Mouse (Mus musculus): ENCODE measurements around the gene Git2. TPM values are rescaled to one million over a fixed set of nuclear protein-coding genes. Genes with fewer than 3 reads are reported as not detected.
A peak's percentile ranks its signal among the peaks of the same experiment; 100 is the strongest.

Gene Git2
- polyA plus RNA-seq, 1 experiment from 2014 or later = 36.7 TPM

- peak overlapping the region; percentile 43; the same call in 1 of the 2 replicates for H3K9ac ChIP-seq
- peak overlapping the region; percentile 69 for H3K4me3 ChIP-seq (replicated peaks)
- peak; percentile 12; the same call in 1 of the 2 replicates for ATAC-seq (ENCODE audit: insufficient read depth, low FRiP score, low read depth)
- peak overlapping the region; percentile 55; the same call in 1 of the 2 replicates for H3K27ac ChIP-seq
- peaks cover 16% of the 10 kb centered on the region; the same call in 1 of the 2 replicates for H3K4me1 ChIP-seq
- H3K36me3 ChIP-seq = no peaks in the 10 kb centered on the region
- no peaks in the 10 kb centered on the region for H3K27me3 ChIP-seq (replicated peaks)
- peak overlapping the region; percentile 85 for H3K4me2 ChIP-seq
- no peaks in the 10 kb centered on the region for H3K9me3 ChIP-seq
- 18% methylated on average over 16 of the region's 16 CpGs for WGBS
These were observed 85.5 kb downstream of the Git2 start for GRCm38 (mm10) chr5:114689700-114690366.

DNA sequence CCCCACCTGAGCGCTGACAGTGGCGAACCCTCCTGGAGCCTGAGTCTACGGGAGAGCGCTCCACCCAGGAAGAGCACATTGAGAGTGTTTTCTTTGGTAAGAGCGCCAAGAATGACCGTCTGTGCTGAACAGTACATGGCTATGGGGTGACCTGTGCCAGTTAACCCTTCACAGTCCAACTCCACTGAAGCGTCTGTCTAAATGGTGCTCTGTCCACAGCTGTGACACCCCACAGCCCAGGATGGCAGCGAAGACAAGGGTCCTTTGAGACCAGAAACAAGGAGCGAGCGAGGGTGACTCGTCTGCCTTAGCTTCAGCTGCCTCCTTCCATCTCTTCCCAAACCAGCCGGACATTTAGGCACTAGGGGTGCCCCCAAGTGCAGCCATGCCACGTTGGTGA, 86.6 kb downstream of the Git2 start:
- WGBS = 82% methylated on average over 13 of the region's 13 CpGs
- H3K4me2 ChIP-seq = peak overlapping the region; percentile 85; the same call in 1 of the 2 replicates
- ATAC-seq (ENCODE audit: insufficient read depth, low FRiP score, low read depth) = no peak

DNA sequence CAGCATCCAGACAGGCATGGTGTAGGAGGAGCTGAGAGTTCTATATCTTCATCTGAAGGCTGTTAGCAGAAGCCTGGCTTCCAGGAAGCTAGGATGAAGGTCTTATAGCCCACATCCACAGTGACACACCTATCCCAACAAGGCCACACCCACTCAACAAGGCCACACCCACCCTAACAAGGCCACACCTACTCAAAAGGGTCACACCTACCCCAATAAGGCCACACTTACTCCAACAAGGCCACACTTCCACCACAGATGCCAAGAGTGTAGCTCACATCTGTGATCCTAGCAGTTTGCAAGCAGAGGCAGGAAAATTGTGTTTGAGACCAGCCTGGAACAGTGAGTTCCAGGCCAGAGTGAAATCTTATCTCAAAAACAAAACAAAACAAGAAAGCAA, 87.4 kb downstream of the Git2 start:
- Histone ChIP-seq H3K4me2 (no peak overlapping the region), H3K4me1 (peaks cover 16% of the 10 kb centered on the region; the same call in 1 of the 2 replicates), H3K9ac (no peak overlapping the region), H3K4me3 (replicated peaks) (no peak overlapping the region), H3K27me3 (replicated peaks) (no peaks in the 10 kb centered on the region), H3K36me3 (no peaks in the 10 kb centered on the region), H3K9me3 (no peaks in the 10 kb centered on the region), H3K27ac (no peak overlapping the region)
- ATAC-seq (ENCODE audit: insufficient read depth, low FRiP score, low read depth) = no peak

More for the DNA sequence above, 86.6 kb downstream of the Git2 start:
- Histone ChIP-seq H3K27me3 (replicated peaks) (no peaks in the 10 kb centered on the region), H3K4me1 (peaks cover 16% of the 10 kb centered on the region; the same call in 1 of the 2 replicates), H3K27ac (peak overlapping the region; percentile 26; the same call in 1 of the 2 replicates), H3K4me3 (replicated peaks) (no peak overlapping the region), H3K9ac (no peak overlapping the region), H3K9me3 (no peaks in the 10 kb centered on the region), H3K36me3 (no peaks in the 10 kb centered on the region)

DNA sequence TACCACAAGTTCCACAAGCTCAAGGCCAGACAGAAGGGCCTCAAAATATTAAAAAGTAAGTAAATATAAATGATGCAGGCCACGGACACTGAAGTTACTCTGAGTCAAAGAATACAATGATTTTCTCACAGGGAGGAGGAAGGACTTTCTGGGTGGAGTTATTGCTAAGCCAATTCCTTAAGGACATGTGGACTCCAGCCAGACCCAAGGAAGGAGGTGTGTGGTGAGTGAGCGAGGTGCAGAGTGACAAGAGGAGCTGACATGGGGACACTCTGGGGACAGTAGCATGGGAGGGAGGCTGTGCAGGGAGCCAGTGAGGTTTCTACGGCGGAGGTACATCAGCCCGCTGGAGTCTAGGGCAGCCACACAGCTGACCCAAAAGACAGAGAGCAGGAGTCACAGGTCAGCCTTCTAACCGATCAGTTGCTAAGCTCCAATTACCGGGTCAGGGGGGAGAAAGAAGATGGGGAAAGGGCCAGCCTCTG, 88.5 kb downstream of the Git2 start:
- Histone ChIP-seq H3K27me3 (replicated peaks) (no peaks in the 10 kb centered on the region), H3K4me2 (no peak overlapping the region), H3K4me3 (replicated peaks) (no peak overlapping the region), H3K9ac (no peak overlapping the region), H3K36me3 (no peaks in the 10 kb centered on the region), H3K27ac (no peak overlapping the region), H3K9me3 (no peaks in the 10 kb centered on the region), H3K4me1 (peaks cover 21% of the 10 kb centered on the region)
- 68% methylated on average over 7 of the region's 7 CpGs for WGBS
- no peak for ATAC-seq (ENCODE audit: insufficient read depth, low FRiP score, low read depth)

DNA sequence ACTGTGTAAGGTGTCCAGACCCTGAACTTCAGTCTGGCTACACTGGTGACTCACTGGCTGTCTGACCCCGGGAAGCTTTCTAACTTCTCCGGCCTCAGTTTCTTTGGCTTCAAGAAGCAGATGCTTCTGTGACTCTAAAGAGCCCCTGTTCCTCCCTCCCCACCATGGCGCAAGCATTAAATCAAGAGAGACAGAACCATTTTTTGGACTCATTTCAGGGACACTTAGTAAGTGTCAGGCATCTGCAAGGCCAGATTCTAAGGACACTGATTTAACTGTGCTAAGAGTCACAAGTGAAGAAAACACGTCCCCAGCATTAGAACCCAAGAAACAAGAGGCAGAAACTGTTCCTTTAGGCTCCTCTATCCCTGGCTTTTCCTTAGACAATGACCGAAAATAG, 89.3 kb downstream of the Git2 start:
- Histone ChIP-seq H3K9me3 (no peaks in the 10 kb centered on the region), H3K9ac (no peak overlapping the region), H3K4me3 (replicated peaks) (no peak overlapping the region), H3K36me3 (no peaks in the 10 kb centered on the region), H3K27me3 (replicated peaks) (no peaks in the 10 kb centered on the region), H3K4me1 (peaks cover 17% of the 10 kb centered on the region; the same call in 1 of the 2 replicates), H3K4me2 (no peak overlapping the region), H3K27ac (no peak overlapping the region)
- no peak for ATAC-seq (ENCODE audit: insufficient read depth, low FRiP score, low read depth)
- 79% methylated on average over 5 of the region's 5 CpGs for WGBS

GRCm38 (mm10) chr5:114681717-114682116, 93.6 kb downstream of the Git2 start:
- peaks cover 15% of the 10 kb centered on the region; the same call in 1 of the 2 replicates for H3K4me1 ChIP-seq
- no peaks in the 10 kb centered on the region for H3K36me3 ChIP-seq
- 61% methylated on average over 8 of the region's 8 CpGs for WGBS
- no peak overlapping the region for H3K4me2 ChIP-seq
- H3K27me3 ChIP-seq (replicated peaks) = no peaks in the 10 kb centered on the region
- H3K27ac ChIP-seq = peak overlapping the region; percentile 77
- H3K4me3 ChIP-seq (replicated peaks) = no peak overlapping the region
- no peak for ATAC-seq (ENCODE audit: insufficient read depth, low FRiP score, low read depth)
- H3K9ac ChIP-seq = no peak overlapping the region
- H3K9me3 ChIP-seq = no peaks in the 10 kb centered on the region

GRCm38 (mm10) chr5:114680676-114681285, 94.5 kb downstream of the Git2 start:
- H3K4me1 ChIP-seq = peaks cover 15% of the 10 kb centered on the region; the same call in 1 of the 2 replicates
- 0 out of 2 replicates have a peak overlapping the region, but pooled peaks have one; percentile 3 for H3K4me2 ChIP-seq
- no peaks in the 10 kb centered on the region for H3K9me3 ChIP-seq
- H3K9ac ChIP-seq = no peak overlapping the region
- WGBS = 54% methylated on average over 19 of the region's 19 CpGs
- no peak overlapping the region for H3K4me3 ChIP-seq (replicated peaks)
- H3K36me3 ChIP-seq = 0 out of 2 replicates have a peak, but pooled peaks cover 4% of the 10 kb centered on the region
- ATAC-seq (ENCODE audit: insufficient read depth, low FRiP score, low read depth) = no peak
- H3K27me3 ChIP-seq (replicated peaks) = no peaks in the 10 kb centered on the region
- H3K27ac ChIP-seq = peak overlapping the region; percentile 77

- H3K36me3 ChIP-seq = 0 out of 2 replicates have a peak, but pooled peaks cover 4% of the 10 kb centered on the region
- no peak overlapping the region for H3K4me2 ChIP-seq
- H3K9ac ChIP-seq = no peak overlapping the region
- peaks cover 15% of the 10 kb centered on the region; the same call in 1 of the 2 replicates for H3K4me1 ChIP-seq
- H3K4me3 ChIP-seq (replicated peaks) = no peak overlapping the region
- H3K9me3 ChIP-seq = no peaks in the 10 kb centered on the region
- WGBS = 67% methylated on average over 17 of the region's 17 CpGs
- H3K27ac ChIP-seq = peak overlapping the region; percentile 77
- H3K27me3 ChIP-seq (replicated peaks) = no peaks in the 10 kb centered on the region
- ATAC-seq (ENCODE audit: insufficient read depth, low FRiP score, low read depth) = no peak
These were observed 95.3 kb downstream of the Git2 start for GRCm38 (mm10) chr5:114679841-114680591.

Small RNAs within 50 kb of the gene (microRNA-seq; reads per million reads assigned to microRNA genes)
- not detected for gene Mir7028

Other genes starting within 250 kb of the Git2 start
- 2.9 and 3.8 TPM in 2 replicates for gene Fam222a, start 207.5 kb downstream of the Git2 start, polyA plus RNA-seq (2015; fragmentation: Nextera tagmentation; extraction: Ambion mirVana)
- gene Trpv4, start 117.1 kb downstream of the Git2 start, polyA plus RNA-seq (2015; fragmentation: Nextera tagmentation; extraction: Ambion mirVana) = 1.7 and 1.9 TPM in 2 replicates
- 123 and 144 TPM in 2 replicates for gene Gltp, start 84.5 kb downstream of the Git2 start, polyA plus RNA-seq (2015; fragmentation: Nextera tagmentation; extraction: Ambion mirVana)
- 11.5 and 11.6 TPM in 2 replicates for gene Tchp, start 67.8 kb downstream of the Git2 start, polyA plus RNA-seq (2015; fragmentation: Nextera tagmentation; extraction: Ambion mirVana)
- gene Ankrd13a, start 840 bp downstream of the Git2 start, polyA plus RNA-seq (2015; fragmentation: Nextera tagmentation; extraction: Ambion mirVana) = 48.9 and 49.0 TPM in 2 replicates
- 78.6 and 82.0 TPM in 2 replicates for gene 1500011B03Rik, start 48.0 kb upstream of the Git2 start, polyA plus RNA-seq (2015; fragmentation: Nextera tagmentation; extraction: Ambion mirVana)
- gene 4930519G04Rik, start 78.1 kb upstream of the Git2 start, polyA plus RNA-seq (2015; fragmentation: Nextera tagmentation; extraction: Ambion mirVana) = not detected in 2 replicates
- 0.09 and 0.12 TPM in 2 replicates for gene Gm9936, start 83.2 kb upstream of the Git2 start, polyA plus RNA-seq (2015; fragmentation: Nextera tagmentation; extraction: Ambion mirVana)
- gene Oasl2, start 121.4 kb upstream of the Git2 start, polyA plus RNA-seq (2015; fragmentation: Nextera tagmentation; extraction: Ambion mirVana) = 6.9 and 8.5 TPM in 2 replicates
- 0.90 and 1.2 TPM in 2 replicates for gene Oasl1, start 147.7 kb upstream of the Git2 start, polyA plus RNA-seq (2015; fragmentation: Nextera tagmentation; extraction: Ambion mirVana)
- 52.4 and 57.4 TPM in 2 replicates for gene 2210016L21Rik, start 166.6 kb upstream of the Git2 start, polyA plus RNA-seq (2015; fragmentation: Nextera tagmentation; extraction: Ambion mirVana)
- gene Hnf1a, start 195.6 kb upstream of the Git2 start, polyA plus RNA-seq (2015; fragmentation: Nextera tagmentation; extraction: Ambion mirVana) = 11.2 and 16.2 TPM in 2 replicates
- gene Sppl3, start 235.6 kb upstream of the Git2 start, polyA plus RNA-seq (2015; fragmentation: Nextera tagmentation; extraction: Ambion mirVana) = 31.5 and 34.2 TPM in 2 replicates

All from stomach, embryonic 15.5 days (tissue).